Mouse (Mus musculus) retina, adult 2 months (tissue): ENCODE measurements around the gene Itga9.

ENCODE experiments used
- DNase-seq: peaks from one replicate; pipeline ENCODE4 v3.0.0-alpha.2; 2012; ENCODE audit warnings: low read depth, low spot score

Itga9 gene

DNA sequence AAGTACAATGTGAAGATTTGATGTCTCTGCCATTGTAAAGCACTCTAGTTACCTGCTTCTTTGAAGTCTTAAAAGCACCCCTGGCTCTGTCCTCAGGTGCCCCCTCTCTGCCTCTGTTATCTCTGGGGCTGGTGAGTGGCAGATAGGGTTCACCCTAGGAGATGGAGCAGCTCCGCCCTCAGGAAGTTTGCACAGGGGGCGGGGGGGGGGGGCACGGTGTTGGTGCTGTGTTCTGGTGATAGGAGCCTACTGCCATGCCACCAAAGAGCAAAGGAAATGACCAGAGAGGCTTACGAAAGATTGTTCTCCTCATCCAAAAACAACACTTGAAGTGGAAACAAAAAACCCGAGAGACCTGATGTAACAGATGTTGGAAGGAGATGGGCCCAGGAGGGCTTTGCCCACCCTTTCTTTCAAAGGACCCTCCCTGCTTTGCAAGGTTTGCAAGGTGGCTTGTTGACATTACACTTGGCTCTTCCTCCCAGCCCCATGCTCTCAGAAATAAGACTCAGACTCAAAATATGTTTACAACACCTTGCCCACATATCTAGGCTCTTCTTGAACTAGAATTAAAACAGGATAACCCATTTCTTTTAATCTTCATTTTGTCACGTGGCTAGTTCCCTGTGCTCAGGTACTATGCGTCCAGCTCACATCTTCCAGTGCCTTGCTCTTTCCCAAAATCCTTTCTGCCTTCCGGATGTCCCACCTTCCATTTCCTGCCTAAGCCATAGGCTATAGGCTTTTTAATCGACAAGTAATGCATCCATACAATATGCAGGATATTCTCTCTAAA lies 79.9 kb downstream of the Itga9 start:
- DNase-seq, result no peak

DNA sequence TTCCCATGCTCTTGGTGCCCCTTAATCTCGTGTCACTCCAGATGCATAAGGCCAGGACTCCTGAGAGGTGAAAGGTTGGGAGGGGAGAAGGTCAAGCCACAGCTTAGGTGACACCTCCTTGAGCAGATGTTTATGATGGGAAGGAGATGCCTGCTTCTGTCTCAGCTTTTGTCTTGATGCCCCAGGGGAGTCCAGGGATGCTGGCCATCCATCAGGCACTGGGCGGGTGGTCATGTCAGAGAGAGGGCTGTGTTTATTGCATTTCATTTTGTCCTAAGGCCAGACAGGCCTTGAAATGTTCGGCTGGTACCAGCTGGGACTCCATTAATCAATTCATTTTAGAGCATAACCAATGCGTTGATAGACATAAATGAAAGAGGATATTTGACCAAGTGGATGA lies 81.8 kb downstream of the Itga9 start:
- no peak for DNase-seq

DNA sequence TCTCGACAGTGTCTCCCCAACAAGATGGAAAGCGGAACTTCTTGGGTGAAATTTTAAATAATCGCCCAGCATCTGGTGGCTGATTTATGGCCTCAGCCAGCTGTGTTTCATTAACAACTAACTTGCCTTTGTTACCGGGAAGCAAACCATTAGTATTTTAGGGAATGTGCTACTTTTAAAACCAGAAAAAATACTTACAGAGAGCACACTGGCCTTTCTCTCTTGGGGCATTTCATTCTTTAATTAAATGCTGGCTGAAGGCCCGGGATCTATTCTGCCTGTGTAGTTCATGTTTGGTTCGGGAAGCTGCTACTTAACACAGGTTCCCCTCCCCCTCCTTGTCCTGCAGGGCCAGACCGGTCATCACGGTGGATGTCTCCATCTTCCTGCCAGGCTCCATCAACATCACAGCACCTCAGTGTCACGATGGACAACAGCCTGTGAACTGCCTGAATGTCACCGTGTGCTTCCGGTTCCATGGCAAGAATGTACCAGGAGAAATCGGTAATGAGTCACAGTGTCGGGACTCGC lies 82.5 kb downstream of the Itga9 start:
- no peak for DNase-seq

DNA sequence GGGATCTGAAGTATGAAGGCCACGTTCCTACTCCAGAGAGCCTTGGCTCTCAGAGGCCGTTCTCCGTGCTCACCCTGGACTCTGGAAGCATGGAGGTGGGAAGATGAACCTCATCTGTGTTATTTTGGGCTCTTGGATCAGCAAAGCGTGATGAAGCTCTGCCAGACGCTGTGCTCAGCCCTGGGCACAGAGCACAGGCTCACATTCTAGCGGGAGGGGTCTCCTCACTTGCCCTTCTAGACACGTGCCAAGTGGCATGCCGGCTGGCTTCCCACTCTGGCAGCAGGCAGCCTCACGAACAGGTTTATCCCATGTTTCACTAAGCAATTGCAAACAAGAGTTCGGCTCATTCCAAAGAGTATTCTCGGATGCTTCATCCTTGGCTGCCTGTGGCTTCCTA lies 86.8 kb downstream of the Itga9 start:
- no peak for DNase-seq

DNA sequence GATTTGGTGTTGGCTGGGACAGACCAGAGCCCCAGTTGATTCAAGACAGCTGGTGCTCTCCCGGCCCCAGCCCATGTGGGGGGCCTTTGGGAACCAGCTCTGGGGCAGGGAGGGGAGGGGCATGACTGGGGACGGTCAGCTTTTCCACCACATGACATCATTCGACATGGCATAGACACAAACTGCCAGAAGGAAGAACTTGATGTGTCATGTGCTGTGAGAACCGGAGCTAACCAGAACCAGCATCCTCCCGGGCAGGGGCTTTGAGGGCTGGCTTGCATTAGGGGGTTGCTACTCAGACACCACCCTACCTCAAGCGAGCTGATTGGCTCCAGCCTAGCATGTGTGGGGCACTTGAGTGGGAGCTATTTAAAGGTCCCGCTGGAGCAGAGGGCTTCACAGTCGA lies 87.9 kb downstream of the Itga9 start:
- DNase-seq, result no peak

DNA sequence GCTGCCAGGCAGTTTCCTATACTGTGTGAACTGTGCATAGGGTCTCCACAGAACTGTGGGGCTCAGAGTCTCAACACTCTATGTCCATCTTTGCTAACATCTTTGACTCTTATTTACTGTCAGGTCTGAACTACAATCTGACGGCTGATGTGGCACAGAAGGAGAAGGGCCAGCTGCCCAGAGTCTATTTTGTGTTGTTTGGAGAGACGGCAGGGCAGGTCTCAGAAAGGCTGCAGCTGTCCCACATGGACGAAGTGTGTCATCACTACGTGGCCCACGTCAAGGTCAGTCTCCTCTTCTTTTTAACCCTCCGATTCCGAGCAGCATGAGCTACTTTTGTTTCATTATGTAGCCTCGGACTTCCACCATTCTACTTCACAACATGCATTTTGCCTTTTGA lies 91.7 kb downstream of the Itga9 start:
- DNase-seq, result no peak

DNA sequence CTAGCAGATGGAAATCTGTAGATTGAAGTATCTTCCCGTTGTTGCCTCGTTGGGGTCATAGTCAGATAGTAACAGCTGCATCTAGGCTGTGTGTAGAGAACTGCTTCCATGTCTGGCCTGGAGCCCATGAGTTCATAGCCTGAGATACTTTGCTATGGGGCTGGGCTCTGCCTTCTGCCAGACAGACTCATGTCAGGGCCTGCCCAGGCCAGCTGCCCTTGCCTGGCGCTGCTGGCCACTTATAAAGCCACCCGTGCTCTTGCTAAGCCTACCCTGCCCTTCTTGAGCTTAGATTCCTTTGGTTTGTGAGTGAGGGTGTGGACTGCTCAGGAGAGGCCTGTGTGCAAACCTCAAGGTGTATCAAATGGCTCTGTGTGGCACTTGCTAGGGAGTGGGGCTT lies 93.2 kb downstream of the Itga9 start:
- DNase-seq, result no peak

DNA sequence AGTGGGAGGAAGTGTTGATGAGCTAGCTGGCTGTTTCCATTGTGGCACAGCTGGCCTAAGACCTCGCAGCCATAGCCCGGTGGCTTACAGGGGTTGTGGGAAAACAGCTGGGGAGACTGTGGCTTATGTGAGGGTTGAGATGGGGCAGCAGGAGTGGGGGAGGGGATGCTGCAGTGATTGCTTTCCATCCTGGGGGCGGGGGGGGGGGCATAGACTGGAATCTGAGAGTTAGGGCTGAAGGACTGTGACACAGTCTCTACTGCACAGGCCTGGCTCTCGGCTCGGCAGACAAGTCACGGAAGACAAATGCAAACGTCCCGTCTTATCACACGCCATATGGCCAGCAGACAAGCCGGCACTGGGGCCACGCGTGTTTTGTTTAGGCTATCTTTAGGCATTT lies 94.4 kb downstream of the Itga9 start:
- DNase-seq, result no peak

DNA sequence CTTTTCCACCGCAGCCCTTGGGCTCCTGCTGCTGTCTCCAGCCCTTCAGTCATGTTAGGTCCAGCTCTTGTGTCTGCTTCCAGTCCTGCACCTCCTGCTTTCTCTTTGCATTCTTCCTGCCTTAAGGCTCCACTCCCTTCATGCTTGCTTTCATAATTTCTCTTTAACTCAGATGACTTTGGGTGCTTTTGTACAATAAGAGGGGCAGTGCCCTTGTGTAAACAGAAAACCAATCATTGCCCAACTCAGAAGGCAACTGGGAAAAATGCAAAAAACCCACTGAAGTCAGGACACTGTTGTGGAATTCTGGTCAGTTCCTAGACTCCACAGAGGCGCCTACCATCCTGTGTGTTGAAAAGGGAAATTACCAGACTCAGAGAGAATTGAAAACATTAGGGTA lies 95.3 kb downstream of the Itga9 start:
- DNase-seq, result no peak

DNA sequence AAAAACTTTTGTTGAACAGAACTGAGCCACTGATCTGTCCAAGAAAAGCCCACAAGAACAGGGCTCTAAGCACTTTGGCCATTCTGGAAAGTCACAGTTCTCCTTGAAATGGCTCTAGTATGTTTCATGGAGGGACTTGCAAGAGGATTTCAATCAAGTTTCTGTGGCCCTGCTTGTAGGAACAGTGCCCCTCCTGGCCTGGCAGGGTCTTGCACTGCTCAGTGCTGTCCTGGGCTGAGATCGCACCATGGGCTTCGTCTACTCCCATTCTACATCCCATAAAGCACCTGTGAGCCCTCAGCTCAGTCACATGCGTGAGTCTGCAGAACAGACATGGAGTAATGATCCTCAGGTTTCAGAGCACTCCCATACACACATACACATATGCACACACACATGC lies 96.7 kb downstream of the Itga9 start:
- no peak for DNase-seq

DNA sequence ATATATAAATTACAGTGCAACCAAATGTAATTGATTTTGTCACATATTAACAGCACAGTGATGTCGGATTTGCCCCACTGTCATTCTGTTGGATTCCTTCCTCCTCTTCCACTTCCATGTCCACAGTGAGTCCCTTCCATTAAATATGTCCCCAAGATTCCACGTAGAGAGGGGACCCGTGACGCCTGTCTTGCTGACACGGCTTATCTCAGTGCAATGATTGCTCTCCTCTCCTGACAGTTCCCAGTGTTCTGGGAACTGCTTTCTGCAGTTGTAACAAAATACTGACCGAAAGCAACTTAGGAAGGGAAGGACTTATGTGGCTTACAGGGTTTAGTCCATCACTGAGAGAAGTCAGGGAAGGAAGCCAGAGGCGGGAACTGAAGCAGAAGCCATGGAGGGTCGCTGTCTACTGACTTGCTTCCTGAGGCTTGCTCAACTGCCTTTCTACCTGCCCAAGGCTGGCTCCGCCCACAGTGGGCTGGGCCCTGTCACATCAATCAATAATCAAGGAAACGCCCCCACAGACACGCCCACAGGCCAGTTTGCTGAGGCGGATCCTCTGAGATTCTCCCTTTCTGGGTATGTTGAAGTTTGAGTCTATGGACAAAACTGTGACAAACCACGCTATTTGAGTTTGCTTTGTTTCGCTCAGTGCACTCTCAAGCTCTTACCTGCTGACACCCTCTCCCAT lies 99.0 kb downstream of the Itga9 start:
- no peak for DNase-seq

DNA sequence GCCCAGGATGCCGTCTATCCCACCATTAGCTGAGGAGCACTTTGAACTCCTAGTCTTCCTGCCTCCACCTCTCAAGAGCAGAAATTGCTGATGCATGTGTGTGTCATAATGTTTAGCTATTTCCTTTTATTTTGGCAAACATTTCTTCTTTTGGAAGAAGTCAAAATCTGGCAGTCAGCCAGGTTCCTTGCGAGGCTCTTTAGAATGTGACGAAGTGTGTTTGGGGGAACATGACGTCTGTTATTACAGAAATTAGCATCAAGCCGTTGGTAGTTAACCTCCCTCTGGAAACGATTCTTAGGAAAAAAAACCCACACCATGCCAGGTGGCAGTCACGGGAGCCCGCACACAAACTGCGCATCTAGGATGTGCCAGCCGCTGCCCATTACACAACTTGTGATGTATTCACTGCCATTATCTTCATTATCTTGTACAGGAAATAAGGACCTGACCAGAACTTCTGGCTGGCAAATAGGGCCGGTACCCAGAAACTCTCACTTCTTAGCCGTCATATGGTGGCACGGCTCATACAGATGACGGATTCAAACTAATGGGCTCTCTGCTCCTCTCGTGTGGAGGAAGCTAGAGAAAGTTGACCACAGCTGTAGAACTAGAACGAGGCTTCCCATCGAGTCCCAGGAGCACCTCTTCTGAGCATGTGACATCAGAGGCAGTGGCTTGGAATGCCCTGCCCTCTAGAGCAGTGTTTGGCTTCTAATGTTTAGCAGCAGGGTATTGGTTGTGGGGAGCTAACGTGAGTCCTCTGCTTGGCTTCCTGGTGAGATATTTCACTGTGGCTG lies 99.9 kb downstream of the Itga9 start:
- no peak for DNase-seq

DNA sequence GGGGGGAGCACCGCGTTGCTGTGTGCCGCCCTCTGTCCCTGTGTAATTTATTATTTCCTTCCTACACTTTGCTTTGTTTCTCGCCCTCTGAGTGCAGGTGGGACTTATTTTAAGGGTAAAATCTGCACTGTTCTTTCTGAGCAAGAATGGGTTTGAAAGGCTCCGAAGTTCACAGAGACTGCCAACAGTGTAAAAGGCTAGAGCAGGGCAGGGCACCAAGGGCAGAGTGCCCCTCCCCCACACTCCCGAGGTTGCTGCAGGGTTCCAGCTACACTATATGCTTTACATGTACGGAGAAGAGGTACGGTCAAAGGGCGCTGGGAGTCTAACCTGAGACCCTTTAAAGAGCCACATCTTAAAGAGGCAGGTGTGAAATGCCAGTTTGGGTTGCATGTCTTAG lies 104.1 kb downstream of the Itga9 start:
- no peak for DNase-seq

DNA sequence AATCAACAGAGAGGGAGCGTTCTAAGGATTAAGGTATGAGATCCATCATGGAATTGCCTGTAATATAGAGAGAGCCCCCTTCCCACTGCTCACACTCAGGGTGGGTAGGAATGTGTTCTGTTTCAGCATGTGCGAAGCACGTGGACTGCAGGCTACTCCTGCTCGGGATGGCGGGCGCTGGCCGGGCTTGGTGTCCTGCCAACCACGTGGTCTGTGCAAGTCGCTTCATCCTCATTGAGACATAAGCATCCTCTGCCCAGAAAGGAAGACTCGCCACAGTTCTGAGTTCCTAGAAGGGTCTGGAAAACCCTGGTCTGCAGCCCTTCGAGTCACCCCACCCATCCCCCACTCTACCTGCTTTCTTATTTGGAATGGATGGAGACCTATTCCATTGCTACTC lies 105.3 kb downstream of the Itga9 start:
- no peak for DNase-seq

DNA sequence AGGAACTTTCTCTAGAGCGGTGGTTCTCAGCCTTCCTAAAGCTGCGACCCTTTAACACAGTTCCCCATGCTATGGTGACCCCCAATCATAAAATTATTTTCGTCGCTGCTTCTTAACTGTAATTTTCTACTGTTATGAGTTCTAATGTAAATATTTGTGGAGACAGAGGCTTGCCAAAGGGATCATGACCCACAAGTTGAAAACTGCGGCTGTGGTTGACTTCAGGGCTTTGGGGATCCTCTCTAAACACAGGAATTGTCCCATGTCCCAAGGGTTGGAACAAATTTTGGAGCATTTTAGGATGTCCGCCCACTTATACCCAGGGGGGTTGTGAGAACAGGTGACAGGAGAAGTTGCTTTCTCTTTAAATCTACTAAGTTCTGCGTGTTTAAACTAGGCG lies 107.0 kb downstream of the Itga9 start:
- no peak for DNase-seq

DNA sequence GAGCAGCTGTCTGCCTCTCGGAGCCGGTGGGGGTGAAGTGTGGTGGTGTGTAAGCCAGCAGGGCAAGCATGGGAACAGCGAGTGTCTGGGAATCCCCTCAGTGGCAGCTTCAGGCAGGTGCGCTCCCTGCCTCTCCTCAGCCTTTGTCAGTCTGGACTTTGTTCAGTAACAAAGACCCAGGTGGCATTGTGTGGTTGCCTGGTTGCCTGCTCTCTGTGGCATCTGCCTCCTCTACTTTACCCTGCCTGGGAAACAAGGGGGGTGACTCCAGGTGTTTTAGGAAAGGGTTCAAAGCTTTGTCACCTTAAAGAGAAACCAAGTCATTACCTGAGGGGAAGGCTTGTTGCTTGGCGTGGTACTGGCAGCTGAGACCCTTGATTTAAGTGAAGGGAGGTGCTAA lies 108.0 kb downstream of the Itga9 start:
- DNase-seq, result no peak

DNA sequence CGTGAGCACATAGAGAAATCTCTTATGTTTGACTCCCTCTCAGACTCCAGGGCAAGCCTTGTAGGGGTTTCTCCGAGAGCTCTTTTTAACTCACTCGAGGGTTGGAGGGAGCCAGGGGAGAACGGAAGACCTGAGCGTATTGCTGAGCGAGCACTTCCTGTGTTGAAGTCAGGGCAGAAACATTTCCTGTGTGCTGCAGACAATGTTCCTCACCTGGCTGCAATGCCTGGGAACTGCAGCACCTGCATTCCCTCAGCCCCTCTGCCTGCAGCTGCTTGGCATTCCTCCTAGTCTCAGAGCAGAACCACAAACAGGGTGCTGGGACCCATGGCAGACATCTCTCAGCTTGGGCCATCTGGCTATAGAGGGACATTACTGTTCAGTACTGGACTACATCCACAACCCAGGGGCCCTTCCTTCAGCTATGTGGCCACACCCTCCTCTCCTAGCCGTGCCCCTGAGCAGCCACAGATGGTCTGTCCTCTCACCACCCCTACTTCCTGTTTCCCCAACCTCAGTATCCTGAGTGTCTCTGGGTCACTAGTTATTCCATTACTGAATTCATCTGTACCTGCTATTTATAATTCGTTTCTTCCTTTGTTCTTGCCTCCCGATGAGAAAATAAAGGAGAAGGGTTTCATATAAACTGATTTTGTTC lies 109.6 kb downstream of the Itga9 start:
- DNase-seq, result no peak

DNA sequence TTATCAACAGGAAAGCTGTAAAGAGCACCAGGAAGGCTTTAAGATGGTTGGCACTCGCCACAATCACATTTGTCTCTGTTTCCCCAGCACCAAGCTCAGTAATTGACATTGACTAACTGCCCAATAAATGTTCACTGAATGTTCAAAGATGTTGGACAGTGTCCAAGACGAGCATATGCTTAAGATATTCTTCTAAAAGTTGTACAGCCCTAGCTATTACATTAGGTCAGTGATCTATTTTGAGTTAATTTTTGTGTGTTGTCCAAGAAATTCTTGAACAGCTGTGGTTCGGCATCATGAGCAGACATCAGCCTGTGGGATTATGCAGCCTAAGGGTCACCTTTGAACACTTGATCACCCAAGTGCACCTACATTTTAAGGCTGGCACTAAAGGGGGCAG lies 110.9 kb downstream of the Itga9 start:
- DNase-seq, result no peak

DNA sequence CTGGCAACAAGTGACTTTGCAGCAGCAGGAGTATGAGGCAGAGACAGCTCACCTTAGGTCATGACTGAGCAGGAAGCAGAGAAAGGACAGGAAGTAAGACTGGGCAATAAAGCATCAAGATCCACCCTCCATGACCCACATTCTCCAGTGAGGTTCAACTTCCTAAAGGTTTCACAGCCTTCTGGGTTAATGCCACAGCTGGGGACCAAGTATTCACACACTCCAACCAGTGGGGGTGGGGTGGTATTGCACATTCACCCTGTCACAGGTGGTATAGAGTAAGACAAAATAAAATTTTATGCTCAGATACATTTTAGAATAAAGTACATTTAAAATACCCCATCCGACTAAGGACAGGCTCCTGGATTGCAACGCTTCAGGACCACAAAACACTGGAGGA lies 112.0 kb downstream of the Itga9 start:
- no peak for DNase-seq

DNA sequence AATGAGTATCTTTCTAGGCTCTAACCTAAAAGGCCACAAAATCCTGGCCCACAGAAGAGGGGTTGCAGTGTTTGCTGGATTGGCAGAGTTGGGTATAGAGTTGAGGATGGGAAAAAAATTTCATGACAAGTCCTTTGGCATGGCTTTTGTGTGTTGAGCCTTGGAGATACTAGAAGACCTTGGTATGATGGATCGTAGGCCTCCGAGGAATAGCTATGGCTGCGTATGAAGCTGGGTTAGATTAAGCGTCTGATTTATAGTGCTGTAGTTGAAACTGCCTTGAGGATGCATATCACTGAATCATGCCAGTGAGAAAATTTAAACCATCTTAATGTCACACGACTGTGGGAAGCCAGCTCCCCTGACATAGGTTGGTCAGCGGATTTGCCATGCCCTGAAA lies 114.6 kb downstream of the Itga9 start:
- no peak for DNase-seq

DNA sequence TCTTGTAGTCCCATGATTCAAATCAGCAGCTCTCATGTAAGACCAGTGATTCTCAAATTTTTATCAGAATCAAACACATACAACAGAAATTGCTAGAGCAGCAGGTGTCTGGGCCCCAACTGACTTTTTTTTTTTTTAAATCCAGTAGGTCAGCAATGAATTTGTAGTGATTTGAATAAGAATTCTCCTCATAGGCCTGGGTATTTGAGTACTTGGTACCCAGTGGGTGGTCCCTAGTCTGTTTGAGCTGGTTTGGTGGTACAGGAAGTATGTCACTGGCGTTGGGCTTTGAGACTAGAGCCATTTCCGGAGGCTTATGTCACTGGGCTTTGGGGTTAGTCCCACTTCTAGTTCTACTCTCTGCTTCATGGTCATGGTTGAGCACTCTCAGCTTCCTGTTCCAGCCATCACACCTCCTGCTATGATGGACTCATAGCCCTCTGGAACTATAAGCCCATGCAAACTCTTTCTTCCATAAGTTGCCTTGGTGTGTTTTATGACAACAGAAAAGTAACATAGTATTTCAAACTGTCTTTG lies 116.4 kb downstream of the Itga9 start:
- no peak for DNase-seq

DNA sequence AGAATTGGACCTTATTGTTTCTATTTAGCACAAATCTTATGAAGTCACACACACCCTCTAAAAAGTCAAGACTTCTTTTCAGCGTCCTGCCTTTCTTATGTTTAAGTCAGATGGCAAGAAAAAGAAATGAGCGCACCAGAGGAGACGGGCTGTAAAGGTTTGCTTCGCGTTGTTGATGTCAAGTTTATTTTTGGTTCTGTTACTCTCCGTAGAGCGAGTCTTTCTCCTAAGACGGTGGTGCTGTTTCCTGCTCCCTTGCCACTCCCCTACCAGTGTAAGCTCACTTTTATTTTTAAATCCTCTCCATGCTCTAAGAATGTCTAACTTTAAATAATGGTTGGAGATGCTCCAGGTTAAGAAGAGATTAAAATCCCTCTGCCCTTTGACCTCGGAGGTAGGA lies 118.6 kb downstream of the Itga9 start:
- DNase-seq, result no peak
